Mouse (Mus musculus): ENCODE measurements around the gene Grip2. TPM values are rescaled to one million over a fixed set of nuclear protein-coding genes. Genes with fewer than 3 reads are reported as not detected.

Gene Grip2
- polyA plus RNA-seq, 2 experiments, result 2.8 to 5.9 TPM

GRCm38 (mm10) chr6:91832863-91833440 is 5.9 kb upstream of the Grip2 start:
- no peak overlapping the region for H3K27ac ChIP-seq (replicated peaks; ENCODE audit: low read depth, low read length)
- no peak overlapping the region for H3K9ac ChIP-seq (ENCODE audit: low read depth, low read length, severe bottlenecking)
- 23% methylated on average over 3 of the region's 3 CpGs for WGBS
- DNase-seq (ENCODE audit: low spot score) (no peak), ATAC-seq (ENCODE audit: low FRiP score, low read depth) (no peak)
- no peaks in the 10 kb centered on the region for H3K36me3 ChIP-seq (ENCODE audit: control insufficient read depth, insufficient read depth, low read length)
- no peaks in the 10 kb centered on the region for H3K9me3 ChIP-seq (ENCODE audit: control insufficient read depth, low read length)
- no peak overlapping the region for H3K4me3 ChIP-seq (replicated peaks; ENCODE audit: low read length)
- H3K27me3 ChIP-seq (ENCODE audit: control insufficient read depth, insufficient read depth, low read length), result no peaks in the 10 kb centered on the region
- H3K4me1 ChIP-seq (ENCODE audit: control insufficient read depth, insufficient read depth, low read length), result no peaks in the 10 kb centered on the region
- no peak for TF ChIP-seq POLR2A (IDR thresholded peaks at IDR 0.05; ENCODE audit: borderline replicate concordance, extremely low read depth, insufficient read depth, insufficient read length)
- H3K4me2 ChIP-seq (replicated peaks; ENCODE audit: low read depth, low read length, severe bottlenecking), result no peak overlapping the region

- H3K36me3 ChIP-seq (ENCODE audit: control insufficient read depth, insufficient read depth, low read length), result no peaks in the 10 kb centered on the region
- no peaks in the 10 kb centered on the region for H3K4me1 ChIP-seq (ENCODE audit: control insufficient read depth, insufficient read depth, low read length)
- no peak for ATAC-seq (ENCODE audit: low FRiP score, low read depth)
- no peaks in the 10 kb centered on the region for H3K9me3 ChIP-seq (ENCODE audit: control insufficient read depth, low read length)
- H3K9ac ChIP-seq (ENCODE audit: low read depth, low read length, severe bottlenecking), result no peak overlapping the region
- H3K27me3 ChIP-seq (ENCODE audit: control insufficient read depth, insufficient read depth, low read length), result no peaks in the 10 kb centered on the region
- TF ChIP-seq POLR2A (IDR thresholded peaks at IDR 0.05; ENCODE audit: borderline replicate concordance, extremely low read depth, insufficient read depth, insufficient read length), result no peak
- WGBS, result 73% methylated on average over 5 of the region's 5 CpGs
- no peak overlapping the region for H3K27ac ChIP-seq (replicated peaks; ENCODE audit: low read depth, low read length)
- H3K4me3 ChIP-seq (replicated peaks; ENCODE audit: low read length), result no peak overlapping the region
- DNase-seq (ENCODE audit: low spot score), result no peak
- H3K4me2 ChIP-seq (replicated peaks; ENCODE audit: low read depth, low read length, severe bottlenecking), result no peak overlapping the region
Measured at GRCm38 (mm10) chr6:91827926-91828325, 876 bp upstream of the Grip2 start.

- no peak for TF ChIP-seq POLR2A (IDR thresholded peaks at IDR 0.05; ENCODE audit: borderline replicate concordance, extremely low read depth, insufficient read depth, insufficient read length)
- 80% methylated on average over 8 of the region's 8 CpGs for WGBS
Measured at GRCm38 (mm10) chr6:91818271-91818670, 8.8 kb downstream of the Grip2 start.

DNA sequence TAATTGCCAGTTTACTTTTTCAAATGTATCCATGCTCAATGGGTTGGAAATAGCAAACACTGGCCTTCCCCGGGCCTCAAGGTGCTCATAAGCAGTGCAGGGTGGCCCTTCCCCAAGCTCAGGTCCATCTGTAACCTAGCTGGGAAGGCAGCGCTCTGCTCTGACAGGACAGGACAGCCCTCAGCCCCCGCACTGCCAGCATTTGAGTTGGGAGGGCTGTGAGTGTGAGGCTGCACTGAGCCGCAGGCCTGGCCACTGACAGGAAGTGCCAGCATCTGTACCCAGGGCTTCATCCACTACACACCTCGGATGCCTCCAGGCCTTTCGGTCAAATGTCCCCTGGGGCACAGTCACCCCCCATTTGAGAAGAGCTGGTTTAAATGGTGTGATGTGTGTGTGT is 11.1 kb downstream of the Grip2 start:
- Histone ChIP-seq H3K9me3 (ENCODE audit: control insufficient read depth, low read length) (no peaks in the 10 kb centered on the region), H3K36me3 (ENCODE audit: control insufficient read depth, insufficient read depth, low read length) (no peaks in the 10 kb centered on the region), H3K27me3 (ENCODE audit: control insufficient read depth, insufficient read depth, low read length) (no peaks in the 10 kb centered on the region), H3K4me2 (replicated peaks; ENCODE audit: low read depth, low read length, severe bottlenecking) (no peak overlapping the region), H3K9ac (ENCODE audit: low read depth, low read length, severe bottlenecking) (no peak overlapping the region), H3K27ac (replicated peaks; ENCODE audit: low read depth, low read length) (no peak overlapping the region), H3K4me3 (replicated peaks; ENCODE audit: low read length) (no peak overlapping the region), H3K4me1 (ENCODE audit: control insufficient read depth, insufficient read depth, low read length) (no peaks in the 10 kb centered on the region)
- ATAC-seq (ENCODE audit: low FRiP score, low read depth) (no peak), DNase-seq (ENCODE audit: low spot score) (no peak)
- no peak for TF ChIP-seq POLR2A (IDR thresholded peaks at IDR 0.05; ENCODE audit: borderline replicate concordance, extremely low read depth, insufficient read depth, insufficient read length)
- WGBS, result 76% methylated on average over 6 of the region's 6 CpGs

More at GRCm38 (mm10) chr6:91818271-91818670, 8.8 kb downstream of the Grip2 start:
- Histone ChIP-seq H3K27me3 (ENCODE audit: control insufficient read depth, insufficient read depth, low read length) (no peaks in the 10 kb centered on the region), H3K4me3 (replicated peaks; ENCODE audit: low read length) (no peak overlapping the region), H3K4me2 (replicated peaks; ENCODE audit: low read depth, low read length, severe bottlenecking) (no peak overlapping the region), H3K36me3 (ENCODE audit: control insufficient read depth, insufficient read depth, low read length) (no peaks in the 10 kb centered on the region), H3K4me1 (ENCODE audit: control insufficient read depth, insufficient read depth, low read length) (no peaks in the 10 kb centered on the region), H3K9ac (ENCODE audit: low read depth, low read length, severe bottlenecking) (no peak overlapping the region), H3K27ac (replicated peaks; ENCODE audit: low read depth, low read length) (no peak overlapping the region), H3K9me3 (ENCODE audit: control insufficient read depth, low read length) (no peaks in the 10 kb centered on the region)
- no peak for DNase-seq (ENCODE audit: low spot score)
- no peak for ATAC-seq (ENCODE audit: low FRiP score, low read depth)

- H3K4me2 ChIP-seq (replicated peaks; ENCODE audit: low read depth, low read length, severe bottlenecking), result no peak overlapping the region
- H3K4me3 ChIP-seq (replicated peaks; ENCODE audit: low read length), result no peak overlapping the region
- no peak for DNase-seq (ENCODE audit: low spot score)
- H3K27me3 ChIP-seq (ENCODE audit: control insufficient read depth, insufficient read depth, low read length), result no peaks in the 10 kb centered on the region
- H3K4me1 ChIP-seq (ENCODE audit: control insufficient read depth, insufficient read depth, low read length), result no peaks in the 10 kb centered on the region
- 82% methylated on average over 3 of the region's 3 CpGs for WGBS
- H3K9me3 ChIP-seq (ENCODE audit: control insufficient read depth, low read length), result no peaks in the 10 kb centered on the region
- ATAC-seq (ENCODE audit: low FRiP score, low read depth), result no peak
- no peaks in the 10 kb centered on the region for H3K36me3 ChIP-seq (ENCODE audit: control insufficient read depth, insufficient read depth, low read length)
- H3K27ac ChIP-seq (replicated peaks; ENCODE audit: low read depth, low read length), result no peak overlapping the region
- no peak for TF ChIP-seq POLR2A (IDR thresholded peaks at IDR 0.05; ENCODE audit: borderline replicate concordance, extremely low read depth, insufficient read depth, insufficient read length)
- no peak overlapping the region for H3K9ac ChIP-seq (ENCODE audit: low read depth, low read length, severe bottlenecking)
Measured at GRCm38 (mm10) chr6:91813611-91814010, 13.4 kb downstream of the Grip2 start.
